In the genomic region with DNA sequence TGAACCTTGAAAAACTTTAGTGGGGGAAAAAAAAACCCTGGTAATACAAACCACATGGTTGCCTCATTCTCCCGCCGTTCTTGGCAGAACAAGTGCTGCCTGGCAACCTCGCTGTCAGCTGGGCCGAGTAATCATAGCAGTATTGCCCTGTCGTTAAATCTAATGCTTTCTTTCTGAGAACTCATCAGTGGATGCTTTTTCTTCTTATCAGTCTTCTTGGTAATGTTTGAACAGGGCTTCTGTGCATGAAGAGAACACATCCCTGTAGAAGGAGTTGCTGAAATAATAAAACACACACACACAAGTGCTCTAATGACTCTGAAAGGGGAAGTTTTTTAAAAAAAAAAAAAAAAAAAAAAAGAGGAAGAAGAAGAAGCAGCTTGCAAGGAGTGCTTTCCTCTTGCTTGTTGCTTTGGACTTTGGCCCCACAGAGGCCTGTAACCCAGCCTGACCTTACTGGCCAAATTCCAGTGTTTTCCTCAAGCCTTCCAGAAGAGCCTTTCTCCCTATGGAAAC, we compare ENCODE assay signal across 8 mouse cellular contexts.
DNase-seq lines count a peak whose midpoint lies in the region; ATAC-seq lines count a peak whose summit lies in the region.

No protein-coding gene starts in this region.

- no peaks in the 10 kb centered on the region for H3K79me2 ChIP-seq in macrophage (ENCODE audit: inconsistent target)

- no peak overlapping the region for H3K9ac ChIP-seq in forebrain, embryonic 12.5 days

- H3K27me3 ChIP-seq in forebrain, embryonic 12.5 days, result no peaks in the 10 kb centered on the region

- H3K4me3 ChIP-seq in macrophage (ENCODE audit: inconsistent target), result no peak overlapping the region
- no peak overlapping the region for H3K4me3 ChIP-seq in forebrain, embryonic 12.5 days (replicated peaks)

- 1% methylated on average over 5 of the region's 5 CpGs for WGBS in macrophage (ENCODE audit: missing documents)
- 62% methylated on average over 5 of the region's 5 CpGs for WGBS in forebrain, embryonic 12.5 days

- no peaks in the 10 kb centered on the region for H3K36me3 ChIP-seq in macrophage (ENCODE audit: inconsistent target)
- no peaks in the 10 kb centered on the region for H3K36me3 ChIP-seq in forebrain, embryonic 12.5 days (replicated peaks)

- peak; percentile 35 to 45 for DNase-seq in right cerebral cortex, postnatal 10 days (ENCODE audit: low spot score in 2 of 2)
- DNase-seq in right cerebral cortex, adult 18-20 months, result no peak
- peak; percentile 54 for DNase-seq in cerebellum, adult 9-10 months
- peak; percentile 28 to 51 for DNase-seq in kidney, postnatal 4 days

- H3K4me1 ChIP-seq in forebrain, embryonic 12.5 days, result no peaks in the 10 kb centered on the region

- H3K9me3 ChIP-seq in forebrain, embryonic 12.5 days, result no peaks in the 10 kb centered on the region

- H3K27ac ChIP-seq in macrophage, result peak overlapping the region; percentile 77
- H3K27ac ChIP-seq in forebrain, embryonic 12.5 days, result no peak overlapping the region

- ATAC-seq in granulocyte monocyte progenitor cell, adult 5-6 weeks (replicated peaks; ENCODE audit: poor library complexity, severe bottlenecking), result peak; percentile 88
- no peak for ATAC-seq in erythroblast, adult 5-6 weeks (replicated peaks; ENCODE audit: low FRiP score, poor library complexity, severe bottlenecking)
- no peak for ATAC-seq in forebrain, embryonic 12.5 days (ENCODE audit: low FRiP score)

- H3K4me2 ChIP-seq in forebrain, embryonic 12.5 days, result no peak overlapping the region
